Mouse (Mus musculus): ENCODE results near the gene Tmem123. TPM values are rescaled to one million over a fixed set of nuclear protein-coding genes. Genes with fewer than 3 reads are reported as not detected.
A peak's percentile ranks its signal among the peaks of the same experiment; 100 is the strongest.

Tmem123 gene
- polyA plus RNA-seq (2017; shearing (Covaris generic)): 100 to 1,000 TPM in 1 of 3 experiments, 10 to 100 TPM in 2; 64.0 to 129 (median 94.3) TPM

- ATAC-seq: peak; percentile 81
These were observed at the start of gene Tmem123 for GRCm38 (mm10) chr9:7763614-7764300. Gene Tmem123, plus strand, starts transcription at chr9:7764041.

- ATAC-seq: peak; percentile 89
These were observed 49.6 kb upstream of the Tmem123 start for GRCm38 (mm10) chr9:7714062-7714907.

DNA sequence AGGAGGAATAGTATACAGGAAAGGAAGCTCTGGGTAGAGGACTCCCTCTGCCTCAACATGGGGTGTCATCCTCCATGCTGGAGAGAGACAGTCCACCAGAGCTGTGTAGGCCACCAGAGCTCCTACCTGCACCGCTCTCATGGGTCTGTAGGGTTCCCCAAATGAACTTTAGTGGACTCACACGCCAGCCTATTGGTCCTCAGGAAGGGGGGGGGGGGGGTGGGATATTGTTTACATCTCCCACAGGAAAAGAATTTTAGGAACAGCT is 49.0 kb upstream of the Tmem123 start:
- no peak for ATAC-seq

- ATAC-seq: no peak
These were observed 42.3 kb upstream of the Tmem123 start for GRCm38 (mm10) chr9:7721543-7721942.

DNA sequence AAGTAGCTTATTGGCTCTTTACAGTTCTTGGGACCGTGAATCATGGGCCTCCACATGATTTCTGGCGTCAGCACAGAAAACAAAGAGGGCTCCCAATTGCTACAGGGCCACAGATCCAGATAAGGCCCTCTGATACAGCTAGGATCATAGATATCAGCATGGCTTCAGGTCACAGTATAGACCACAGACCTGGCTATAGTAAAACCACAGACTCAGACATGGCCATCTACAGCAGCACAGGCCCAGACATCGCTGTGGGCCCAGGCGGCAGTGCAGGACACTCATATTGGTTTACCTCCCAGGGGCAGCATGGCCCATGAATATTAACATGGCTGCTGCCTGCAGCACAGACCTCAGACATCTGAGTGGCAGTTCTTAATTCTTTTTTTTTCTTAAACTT is 34.8 kb upstream of the Tmem123 start:
- ATAC-seq: no peak

DNA sequence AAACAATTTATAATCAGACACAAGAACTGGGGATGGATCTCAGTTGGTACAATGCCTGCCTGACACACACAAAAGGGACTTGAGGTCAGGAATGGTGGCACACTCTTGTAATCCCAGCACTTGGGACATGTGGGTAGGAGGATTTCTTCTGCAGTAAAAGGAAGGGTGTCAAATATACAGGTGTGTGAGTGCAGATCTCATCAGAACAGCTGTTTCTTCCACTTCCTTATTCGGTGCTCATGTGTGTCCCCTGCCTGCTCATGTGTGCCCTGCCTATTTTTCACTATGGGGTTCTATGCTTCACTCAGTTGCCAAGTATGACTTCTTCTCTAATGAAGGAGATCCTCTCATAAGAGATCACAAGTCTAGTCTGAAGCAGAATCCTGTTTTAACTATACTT is 21.1 kb upstream of the Tmem123 start:
- no peak for ATAC-seq

- ATAC-seq: no peak
These were observed 19.7 kb upstream of the Tmem123 start for GRCm38 (mm10) chr9:7744156-7744555.

DNA sequence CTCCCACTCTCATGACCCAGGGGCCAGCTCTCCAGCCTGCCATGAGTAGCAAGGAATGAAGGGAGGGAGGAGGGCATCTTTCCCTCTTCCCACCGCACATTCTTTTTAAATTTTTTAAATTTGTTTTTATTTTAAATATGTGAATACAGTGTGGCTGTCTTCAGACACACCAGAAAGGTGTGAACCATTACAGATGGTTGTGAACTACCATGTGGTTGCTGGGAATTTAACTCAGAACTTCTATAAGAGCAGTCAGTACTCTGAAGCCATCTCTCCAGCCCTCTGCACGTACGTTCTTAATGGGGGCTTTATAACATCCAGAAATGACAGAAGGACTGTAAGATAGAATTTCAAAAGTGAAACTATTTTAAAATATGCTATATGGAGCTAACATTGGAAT is 15.0 kb upstream of the Tmem123 start:
- no peak for ATAC-seq

DNA sequence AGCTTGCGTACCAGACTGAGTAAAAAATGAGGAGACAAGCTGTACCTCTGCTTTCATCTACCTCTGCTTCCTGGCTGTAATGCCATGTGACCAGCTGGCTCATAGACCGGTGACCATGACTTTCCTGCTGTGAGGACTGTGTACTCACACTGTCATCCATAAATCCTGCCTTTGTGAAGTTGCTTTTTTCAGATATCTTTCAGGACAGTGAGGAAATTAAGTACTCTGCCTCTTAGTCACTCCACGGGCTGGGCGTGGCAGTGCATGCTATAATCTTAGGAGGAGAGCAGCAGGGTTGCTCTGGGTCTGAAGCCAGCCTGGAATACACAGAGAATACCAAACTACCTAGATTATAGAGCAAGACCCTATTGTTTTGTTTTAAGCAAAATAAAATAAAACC is 14.3 kb upstream of the Tmem123 start:
- no peak for ATAC-seq

DNA sequence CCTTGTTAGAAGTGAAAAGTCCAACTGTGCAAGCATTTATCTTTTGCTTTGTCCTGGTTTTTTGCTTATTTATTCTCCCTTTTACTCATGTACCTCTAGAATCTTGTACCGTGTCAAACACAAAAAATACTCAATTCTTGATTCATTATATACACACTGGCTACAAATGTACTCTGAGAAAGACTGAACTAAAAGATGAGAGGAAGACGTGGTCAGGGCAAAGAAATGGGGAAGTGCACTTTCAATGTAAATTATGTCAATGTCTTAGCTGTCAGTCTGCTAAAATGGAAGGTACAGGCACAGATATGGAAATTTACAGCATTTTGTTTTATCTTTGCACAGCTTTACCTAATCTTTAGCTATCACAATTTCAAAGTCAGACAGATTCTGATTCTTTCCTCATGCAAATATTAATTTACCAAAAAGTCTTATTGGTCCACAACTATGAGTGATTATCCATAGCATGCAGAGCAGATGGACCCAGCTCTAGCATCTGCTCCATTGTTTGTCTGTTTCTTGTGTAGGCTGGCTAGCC is 7.9 kb upstream of the Tmem123 start:
- ATAC-seq: no peak

GRCm38 (mm10) chr9:7761906-7762455 is 1.9 kb upstream of the Tmem123 start:
- no peak for ATAC-seq

- ATAC-seq: no peak
These were observed 1.1 kb upstream of the Tmem123 start for GRCm38 (mm10) chr9:7762741-7763140.

GRCm38 (mm10) chr9:7764463-7764871 is 626 bp downstream of the Tmem123 start:
- peak; percentile 23 for ATAC-seq

- no peak for ATAC-seq
These were observed 1.4 kb downstream of the Tmem123 start for GRCm38 (mm10) chr9:7765236-7765635.

- ATAC-seq: no peak
These were observed 2.7 kb downstream of the Tmem123 start for GRCm38 (mm10) chr9:7766582-7766981.

DNA sequence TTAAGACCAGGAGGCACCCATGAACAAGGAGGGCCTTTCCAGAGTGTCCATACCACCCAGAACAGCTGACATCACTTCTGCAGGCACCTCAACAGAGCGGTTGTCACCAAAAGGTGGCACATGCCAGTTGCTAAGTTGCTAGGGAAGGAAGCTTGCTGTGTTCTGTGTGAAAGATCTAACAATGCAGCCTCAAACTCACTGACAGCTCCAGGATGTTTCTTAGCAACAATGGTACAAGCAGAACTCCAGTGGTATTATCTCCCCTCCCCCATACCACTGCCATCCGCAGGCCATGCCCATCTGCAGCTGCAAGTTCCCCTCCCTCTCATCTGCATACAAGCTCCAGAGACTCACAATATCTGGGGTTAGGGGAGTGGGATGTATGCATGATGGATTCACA is 3.7 kb downstream of the Tmem123 start:
- no peak for ATAC-seq

DNA sequence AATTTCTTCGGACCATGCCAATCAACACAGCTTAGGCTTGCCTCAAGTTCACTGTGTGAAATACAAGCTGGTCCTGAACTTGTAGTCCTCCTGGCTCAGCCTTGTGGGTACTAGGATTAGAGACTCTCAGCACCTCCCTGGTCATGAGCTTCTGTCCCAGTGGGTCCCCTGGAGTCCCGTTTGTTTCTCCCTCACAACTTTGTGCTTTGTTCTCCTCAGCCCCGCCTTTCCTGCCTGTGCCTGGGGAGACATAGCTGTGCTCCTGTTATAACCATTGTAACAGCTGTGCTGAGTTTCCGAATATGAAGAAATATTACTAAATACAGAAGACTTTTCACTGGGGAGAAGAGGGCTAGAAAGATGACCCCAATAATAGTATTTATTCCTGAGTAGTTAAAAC is 5.2 kb downstream of the Tmem123 start:
- no peak for ATAC-seq

- no peak for ATAC-seq
These were observed 5.7 kb downstream of the Tmem123 start for GRCm38 (mm10) chr9:7769491-7769890.

- no peak for ATAC-seq
These were observed 8.5 kb downstream of the Tmem123 start for GRCm38 (mm10) chr9:7772361-7772760.

GRCm38 (mm10) chr9:7772773-7773454 is 9.1 kb downstream of the Tmem123 start:
- ATAC-seq: no peak

- ATAC-seq: no peak
These were observed 9.8 kb downstream of the Tmem123 start for GRCm38 (mm10) chr9:7773686-7774085.

- ATAC-seq: no peak
These were observed 10.7 kb downstream of the Tmem123 start for GRCm38 (mm10) chr9:7774538-7774937.

GRCm38 (mm10) chr9:7775011-7775410 is 11.2 kb downstream of the Tmem123 start:
- ATAC-seq: no peak

All from inflammation-experienced regulatory T-cells, adult 6 months (primary cell).